Mouse (Mus musculus): ENCODE measurements at regions not wholly inside any gene's neighbourhood (a gene's known extent, or its start where the extent isn't known, plus 50 kb on each side); places are given as distances from the start of the nearest gene placed in this dataset.

DNA sequence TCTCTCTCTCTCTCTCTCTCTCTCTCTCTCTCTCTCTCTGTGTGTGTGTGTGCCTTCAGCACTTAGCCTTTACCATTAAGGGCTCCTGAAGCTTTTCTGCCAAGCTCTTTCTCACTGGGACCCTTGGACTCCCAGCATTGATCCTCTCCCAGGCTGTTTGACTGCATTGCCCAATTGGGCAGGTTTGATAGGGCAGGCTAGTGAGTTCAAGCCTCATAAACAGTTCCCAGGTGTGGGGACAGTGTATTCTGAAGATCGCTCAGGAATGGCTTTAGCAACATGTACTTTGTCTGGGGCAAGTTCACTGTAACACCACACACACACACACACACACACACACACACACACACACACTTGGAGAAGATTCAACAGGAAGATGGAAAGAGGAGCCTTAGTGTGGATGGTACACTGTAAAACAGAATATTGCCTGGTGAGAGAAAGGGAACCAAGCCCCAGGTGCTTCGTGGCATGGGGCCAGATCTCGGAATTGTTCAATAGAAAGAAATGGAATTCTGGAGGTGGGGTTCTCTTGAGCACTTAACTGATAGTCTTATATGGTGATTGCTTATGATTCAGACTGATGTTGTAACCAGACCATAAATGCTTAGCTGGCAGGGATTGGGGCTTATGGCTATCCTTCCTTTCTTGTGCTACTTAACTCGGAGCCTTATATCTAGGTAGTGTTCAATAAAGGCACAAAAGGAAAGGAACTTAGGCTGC lies 229.5 kb downstream of the 4933412E24Rik start:
- no peak for DNase-seq (ENCODE audit: low spot score)

DNA sequence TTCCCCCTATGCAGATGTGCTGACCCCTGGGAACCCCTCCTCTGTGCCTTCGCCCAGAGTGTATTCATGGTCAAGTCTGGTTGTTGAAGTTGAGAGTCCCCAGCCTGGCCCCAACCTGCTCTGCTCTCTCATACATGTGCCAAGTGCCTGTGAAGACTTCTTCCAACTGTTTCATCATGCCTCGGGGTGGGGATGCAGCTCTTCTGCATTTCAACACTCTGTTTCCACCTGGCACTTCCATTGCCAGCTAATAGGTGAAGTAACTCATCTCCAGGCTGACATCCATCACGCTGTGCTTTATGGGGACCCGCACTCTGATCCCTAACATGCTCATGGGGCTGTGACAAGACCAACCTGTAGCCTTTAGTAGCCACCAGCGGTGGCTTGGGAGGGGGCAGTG lies 230.4 kb downstream of the 4933412E24Rik start:
- DNase-seq (ENCODE audit: low spot score) = no peak

DNA sequence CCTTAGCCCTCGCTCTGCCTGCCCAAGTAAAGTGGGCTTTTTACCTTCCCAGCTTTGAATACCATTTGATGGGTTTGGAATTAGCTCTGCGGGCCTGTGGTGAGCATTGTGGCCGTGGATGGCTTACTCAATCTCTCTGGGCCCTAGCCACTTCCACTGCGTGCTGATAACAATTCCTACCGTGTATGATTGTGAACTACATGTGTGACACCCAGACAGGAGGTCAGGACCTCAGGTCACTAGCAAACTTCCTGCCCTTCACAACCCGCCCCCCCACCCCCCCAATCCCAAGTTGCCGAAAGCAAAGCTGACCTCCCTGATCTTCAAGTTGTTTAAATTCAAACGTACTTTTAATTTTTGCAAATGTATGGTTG lies 231.9 kb downstream of the 4933412E24Rik start:
- DNase-seq (ENCODE audit: low spot score) = no peak

DNA sequence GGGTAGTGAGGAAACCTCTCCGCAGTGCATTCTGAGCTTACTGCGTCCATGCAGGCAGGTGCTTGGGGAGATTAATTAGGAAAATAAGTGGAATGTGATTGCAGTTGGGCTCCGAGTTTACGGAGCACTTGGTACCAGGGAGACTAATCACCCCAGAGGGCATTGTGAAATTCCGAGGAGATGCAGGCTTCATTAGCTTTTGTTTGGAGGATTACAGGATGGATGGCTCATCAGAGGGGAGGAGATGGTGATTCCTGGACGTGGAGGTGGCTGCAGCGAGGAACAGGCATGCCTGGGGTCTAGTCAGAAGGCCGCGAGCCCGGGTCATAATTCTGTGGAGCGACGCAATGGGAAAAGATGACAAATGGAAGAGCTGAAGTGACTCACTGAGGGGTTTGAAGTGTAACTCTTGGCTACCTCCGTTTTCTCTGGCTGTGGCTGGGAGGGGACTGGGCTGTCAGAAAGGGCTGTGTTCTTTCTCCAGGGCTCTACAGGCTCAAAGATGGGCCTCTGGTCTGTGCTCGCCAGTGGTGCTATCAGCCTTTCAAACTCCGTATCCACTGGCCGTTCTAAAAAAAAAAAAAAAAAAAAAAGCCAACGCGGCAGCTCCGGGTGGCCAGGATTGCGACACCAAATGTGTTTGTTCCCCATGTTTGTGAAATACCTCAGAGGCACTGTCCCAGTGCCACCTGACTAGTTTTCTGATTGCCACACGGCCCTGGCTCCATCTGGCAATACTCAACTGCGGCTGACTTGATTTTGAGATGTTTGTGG lies 232.4 kb downstream of the 4933412E24Rik start:
- peak; percentile 35 for DNase-seq (ENCODE audit: low spot score)

DNA sequence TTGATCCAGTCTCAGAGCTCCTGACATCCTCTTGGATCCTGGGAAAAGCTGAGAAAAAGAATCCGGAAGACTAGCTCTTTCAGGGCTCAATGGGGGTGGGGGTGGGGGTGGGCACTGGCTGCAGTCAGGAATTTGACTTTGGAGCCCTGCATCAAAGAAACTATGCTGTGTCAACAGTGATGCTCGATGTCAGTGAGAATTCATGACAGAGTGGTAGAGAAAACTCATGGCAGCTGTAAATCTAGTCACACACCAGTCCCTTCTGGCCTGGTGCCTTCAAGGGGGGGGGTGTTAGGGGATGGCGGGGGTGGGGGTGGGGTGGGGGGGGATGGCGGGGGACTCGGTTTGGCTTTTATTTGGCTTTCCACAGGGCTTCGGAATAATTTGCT lies 233.0 kb downstream of the 4933412E24Rik start:
- DNase-seq (ENCODE audit: low spot score) = peak; percentile 12

DNA sequence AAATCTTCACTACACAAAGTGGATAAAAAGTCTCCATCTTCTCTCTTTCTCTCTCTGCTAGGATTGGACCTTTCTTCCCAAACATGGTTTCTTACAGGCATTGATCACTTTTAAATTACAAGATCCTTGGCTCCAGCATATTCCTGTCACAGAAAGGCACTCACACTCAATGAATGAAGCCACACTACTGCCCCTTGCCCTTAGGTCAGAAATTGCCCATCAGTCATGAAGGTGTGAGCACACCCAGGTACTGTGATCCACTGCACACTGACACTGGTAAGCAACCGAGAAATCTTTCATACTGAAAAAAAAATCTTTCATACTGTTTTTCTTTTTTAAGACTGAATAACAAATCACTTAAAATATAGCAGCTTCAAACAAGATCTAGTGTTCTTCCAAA lies 235.9 kb downstream of the 4933412E24Rik start:
- DNase-seq (ENCODE audit: low spot score) = no peak

DNA sequence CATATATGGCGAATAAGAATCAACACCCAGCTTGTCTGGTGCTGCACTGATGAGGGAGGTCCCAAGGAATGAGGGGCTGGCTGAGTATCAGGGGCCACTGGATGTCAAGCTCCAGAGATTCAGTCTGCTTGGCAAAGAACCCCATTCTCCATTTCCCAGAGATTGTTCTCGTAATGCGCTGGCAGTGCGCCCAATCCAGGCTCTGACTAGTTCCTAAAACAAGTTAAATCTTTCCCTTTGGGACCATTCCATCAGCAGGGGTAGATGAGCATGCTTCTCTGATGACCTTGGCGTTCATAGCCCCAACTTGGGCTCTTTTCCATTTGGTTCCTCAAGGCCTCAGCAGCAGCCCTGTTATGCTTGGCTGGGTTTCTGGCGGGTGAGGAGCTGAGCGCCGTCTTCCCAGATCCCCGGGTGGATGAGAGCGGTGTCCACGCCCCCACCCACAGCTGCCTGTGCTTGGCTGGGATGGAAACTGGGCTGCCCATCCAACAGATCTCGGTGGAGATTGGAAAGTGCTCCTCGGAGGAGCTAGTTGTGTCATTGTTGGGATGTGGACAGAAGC lies 239.0 kb downstream of the 4933412E24Rik start:
- no peak for DNase-seq (ENCODE audit: low spot score)

DNA sequence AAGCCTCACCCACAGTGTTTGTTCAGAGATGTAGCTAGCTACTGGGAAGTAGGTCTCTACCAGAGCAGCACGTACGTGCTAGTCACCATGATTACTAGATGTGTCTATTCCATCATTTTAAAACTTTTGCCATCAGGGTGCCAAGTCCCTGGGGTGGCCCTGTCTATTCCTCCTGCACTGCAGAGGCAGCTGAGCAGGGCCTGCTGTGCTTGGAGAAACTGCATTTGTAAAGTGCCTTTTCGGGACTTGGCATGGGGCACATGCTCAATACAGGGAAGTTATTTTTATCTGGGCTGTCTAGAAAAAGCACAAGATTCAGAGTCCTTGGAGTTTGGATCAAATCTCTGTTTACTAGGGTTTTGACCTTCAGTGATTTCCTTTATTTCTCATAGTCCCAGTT lies 240.6 kb downstream of the 4933412E24Rik start:
- DNase-seq (ENCODE audit: low spot score) = no peak

DNA sequence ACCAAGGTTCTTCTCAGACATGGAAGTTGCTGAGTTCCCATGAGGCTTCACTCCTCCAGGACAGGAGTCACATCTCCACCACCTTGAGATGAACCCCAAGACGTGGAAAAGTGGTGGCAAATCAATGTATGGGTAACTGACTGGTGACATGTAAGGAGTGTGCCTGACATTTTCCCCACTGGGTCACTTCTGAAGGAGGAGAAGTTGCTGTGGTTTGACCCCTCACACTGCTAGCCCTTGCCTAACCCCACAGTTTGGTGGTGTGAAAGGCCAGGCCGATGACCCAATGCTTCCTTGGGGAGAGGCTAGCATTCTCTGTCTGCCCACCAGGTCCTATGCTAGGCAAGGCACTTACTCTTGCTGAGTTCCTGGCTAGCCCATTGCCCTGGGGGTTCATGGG lies 242.4 kb downstream of the 4933412E24Rik start:
- DNase-seq (ENCODE audit: low spot score) = no peak

DNA sequence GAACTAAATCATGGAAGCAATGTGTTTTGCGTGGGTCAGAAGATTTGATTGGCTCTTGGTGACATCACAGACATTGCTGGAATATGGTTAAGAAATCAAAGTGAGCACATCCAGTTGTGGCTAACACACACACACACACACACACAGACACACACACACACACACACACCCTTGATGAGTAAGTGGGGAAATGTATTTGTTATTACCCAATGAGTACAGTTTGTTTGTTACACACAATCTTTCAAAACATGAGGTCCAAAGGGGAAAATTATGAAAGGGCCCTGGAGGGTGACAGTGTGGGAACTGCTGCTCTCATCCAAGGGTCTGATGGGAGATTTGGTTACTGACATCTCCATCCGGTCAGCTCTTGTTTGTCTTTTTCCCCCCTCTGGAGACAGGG lies 243.8 kb downstream of the 4933412E24Rik start:
- no peak for DNase-seq (ENCODE audit: low spot score)

DNA sequence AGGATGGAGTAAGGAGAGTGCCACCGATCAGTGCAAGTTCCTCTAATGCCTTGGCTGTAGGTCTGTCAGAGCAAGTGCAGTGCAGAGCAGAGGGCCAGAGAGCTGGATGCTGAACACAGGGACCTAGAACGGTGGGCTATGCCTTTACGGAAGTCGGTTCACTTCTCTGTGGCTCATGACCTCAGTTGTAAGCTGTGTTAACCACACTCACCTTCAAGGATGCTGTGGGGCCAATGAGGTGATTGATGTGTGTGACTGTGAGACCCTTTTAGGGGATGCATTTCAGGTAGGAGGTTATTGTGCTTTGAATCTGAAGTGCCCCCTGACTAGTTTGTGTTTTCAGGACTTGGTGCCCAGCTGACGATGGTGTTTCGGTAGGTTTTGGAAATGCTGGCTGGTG lies 254.4 kb downstream of the 4933412E24Rik start:
- DNase-seq (ENCODE audit: low spot score) = no peak

DNA sequence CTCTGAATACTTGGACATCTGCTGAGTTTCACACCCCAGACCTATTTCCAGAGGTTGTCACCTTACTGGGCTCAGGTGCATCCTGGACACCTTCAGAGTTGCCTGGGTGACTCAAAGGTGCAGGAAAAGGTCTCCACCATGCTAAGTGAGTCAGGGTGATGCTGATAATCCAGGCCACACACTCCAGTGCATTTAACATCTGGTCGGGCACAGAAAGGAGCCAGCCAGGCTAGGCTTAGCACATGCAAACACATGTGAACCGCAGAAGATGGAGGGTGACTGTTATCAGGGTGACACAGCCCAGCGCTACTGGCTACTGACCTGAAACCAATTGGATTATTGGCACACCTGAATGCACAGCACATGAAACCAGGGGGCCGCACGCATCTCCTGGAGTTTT lies 255.9 kb downstream of the 4933412E24Rik start:
- no peak for DNase-seq (ENCODE audit: low spot score)

DNA sequence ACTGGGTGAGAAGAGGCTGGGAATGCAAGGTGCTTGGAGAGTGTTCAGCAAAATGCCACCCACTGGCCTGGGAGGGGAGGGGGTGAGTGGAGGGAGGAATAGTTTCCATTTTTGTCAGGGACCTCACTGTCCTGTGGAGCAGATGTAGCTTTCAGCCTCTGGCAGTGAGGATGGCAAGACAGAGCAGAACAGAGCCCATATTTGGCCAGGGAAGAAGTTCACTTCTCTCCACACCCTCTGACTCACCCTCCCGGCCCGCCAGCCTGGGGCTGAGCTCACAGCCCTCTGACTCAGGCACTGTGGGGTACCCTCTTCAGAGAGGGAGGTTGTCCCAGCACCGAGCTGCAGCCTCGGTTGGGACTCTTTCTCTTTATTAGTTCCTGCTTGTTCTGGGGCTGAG lies 256.8 kb downstream of the 4933412E24Rik start:
- DNase-seq (ENCODE audit: low spot score) = no peak

DNA sequence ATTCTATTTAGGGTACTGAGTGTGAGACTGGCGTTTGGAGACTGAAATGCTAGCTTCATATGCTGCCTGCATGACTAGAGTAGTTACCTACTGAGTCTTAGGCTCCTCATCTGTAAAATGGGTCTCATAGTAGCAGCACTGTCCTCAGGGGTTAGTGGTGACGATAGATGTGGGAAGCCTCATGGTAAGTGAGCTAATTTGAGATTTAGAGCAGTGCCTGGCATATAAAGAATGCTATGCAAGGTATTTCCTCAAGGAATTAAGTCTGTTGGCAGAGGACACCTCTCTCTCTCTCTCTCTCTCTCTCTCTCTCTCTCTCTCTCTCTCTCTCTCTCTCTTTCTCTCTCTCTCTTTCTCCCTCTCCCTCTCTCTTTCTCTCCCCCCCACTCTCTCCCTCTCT lies 257.4 kb downstream of the 4933412E24Rik start:
- DNase-seq (ENCODE audit: low spot score) = no peak

DNA sequence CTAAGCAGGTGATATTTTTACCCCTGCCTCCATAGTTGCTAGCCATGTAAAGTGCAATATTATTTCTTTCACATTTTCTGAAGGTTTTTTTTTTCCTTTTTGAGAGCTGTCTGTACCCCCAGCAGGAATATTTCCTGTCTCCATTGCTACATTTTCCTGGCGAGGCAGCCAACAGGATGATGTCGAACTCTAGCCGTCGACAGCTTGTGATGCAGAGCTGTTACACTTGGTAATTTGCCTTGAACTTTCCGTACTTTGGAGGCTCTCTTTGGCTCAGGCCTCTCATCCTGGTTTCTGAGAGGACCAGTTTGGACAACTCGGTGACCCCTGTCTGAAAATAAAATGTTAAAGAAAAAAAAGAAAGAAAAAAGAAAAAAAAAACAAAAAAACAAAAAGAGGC lies 260.3 kb downstream of the 4933412E24Rik start:
- DNase-seq (ENCODE audit: low spot score) = no peak

DNA sequence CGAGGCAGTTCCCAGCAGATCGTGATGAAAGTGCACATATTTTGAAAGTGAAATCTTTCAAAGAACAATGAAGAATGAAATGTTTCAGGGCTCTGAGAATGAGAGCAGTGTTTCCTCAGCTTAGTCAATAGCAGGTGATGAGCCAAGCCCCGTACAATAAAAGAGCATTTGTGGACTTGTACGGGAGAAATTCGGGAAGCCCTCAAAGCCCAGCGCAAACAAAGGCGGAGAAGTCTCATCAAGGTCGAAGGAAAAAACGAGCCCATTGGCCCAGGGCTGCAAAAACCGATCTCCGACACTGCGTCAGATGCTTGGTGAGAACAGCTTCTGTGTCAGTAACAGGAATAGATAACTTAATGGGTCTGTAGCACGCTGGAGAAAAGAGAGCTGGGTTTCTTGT lies 261.5 kb downstream of the 4933412E24Rik start:
- DNase-seq (ENCODE audit: low spot score) = no peak

DNA sequence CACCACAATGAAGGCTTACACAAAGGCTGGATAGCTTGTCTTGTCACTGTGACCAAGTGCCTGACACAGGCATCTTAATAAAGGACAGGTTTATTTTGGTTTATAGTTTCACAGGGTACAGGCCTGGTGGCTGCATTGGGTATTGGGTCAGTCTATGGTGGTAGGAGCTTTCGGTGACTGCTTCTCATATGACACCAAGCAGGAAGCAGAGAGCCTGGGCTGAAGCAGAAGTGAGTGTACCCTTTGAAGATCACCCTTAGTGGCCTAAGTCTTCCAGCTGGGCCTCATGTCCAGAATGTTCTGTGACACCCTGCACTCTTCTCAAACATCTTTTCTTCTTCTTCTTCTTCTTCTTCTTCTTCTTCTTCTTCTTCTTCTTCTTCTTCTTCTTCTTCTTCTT lies 264.1 kb downstream of the 4933412E24Rik start:
- DNase-seq (ENCODE audit: low spot score) = no peak

DNA sequence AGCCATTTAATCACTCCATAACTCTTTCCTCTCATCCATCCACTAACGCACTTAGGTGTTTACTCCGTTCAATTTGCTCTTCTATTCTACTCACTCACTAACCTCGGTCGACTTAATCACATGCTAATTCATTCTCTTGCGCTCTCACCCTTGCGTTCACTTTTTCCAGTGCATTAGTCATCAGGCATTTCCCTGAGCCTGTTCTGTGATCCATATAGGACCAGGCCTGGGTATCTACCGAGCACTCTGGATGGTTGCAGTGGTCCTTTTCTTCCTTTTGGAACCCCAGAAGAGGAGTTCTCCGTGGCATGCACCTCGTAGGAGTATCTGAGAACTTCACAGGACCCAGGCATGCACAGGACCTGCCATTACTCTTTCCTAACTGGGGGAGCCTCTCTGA lies 270.1 kb downstream of the 4933412E24Rik start:
- DNase-seq (ENCODE audit: low spot score) = no peak

DNA sequence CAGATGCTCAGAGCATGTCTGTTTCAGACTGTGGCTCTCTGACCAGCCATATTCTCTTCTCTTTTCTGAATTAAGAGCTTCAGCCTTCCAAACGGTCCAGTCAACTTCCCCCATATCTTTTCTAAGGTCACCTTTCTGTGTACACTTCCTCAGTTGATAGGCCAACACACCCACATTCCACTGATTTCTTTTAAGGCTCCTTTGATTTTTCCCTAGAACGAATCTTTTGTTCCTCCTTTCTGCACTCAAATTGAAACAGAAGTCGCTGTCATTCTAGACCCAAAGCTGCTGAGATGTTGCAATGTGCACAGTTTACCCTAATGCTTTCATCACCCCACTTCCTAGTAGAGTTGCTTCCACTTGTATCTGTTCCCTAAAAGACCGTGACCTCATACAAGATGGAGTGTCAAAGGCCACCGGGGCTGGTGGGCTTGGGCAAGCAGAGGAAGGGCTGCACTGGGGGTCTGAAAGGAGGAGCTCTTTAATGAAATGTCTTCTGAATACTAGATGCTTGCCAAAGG lies 271.9 kb downstream of the 4933412E24Rik start:
- no peak for DNase-seq (ENCODE audit: low spot score)

DNA sequence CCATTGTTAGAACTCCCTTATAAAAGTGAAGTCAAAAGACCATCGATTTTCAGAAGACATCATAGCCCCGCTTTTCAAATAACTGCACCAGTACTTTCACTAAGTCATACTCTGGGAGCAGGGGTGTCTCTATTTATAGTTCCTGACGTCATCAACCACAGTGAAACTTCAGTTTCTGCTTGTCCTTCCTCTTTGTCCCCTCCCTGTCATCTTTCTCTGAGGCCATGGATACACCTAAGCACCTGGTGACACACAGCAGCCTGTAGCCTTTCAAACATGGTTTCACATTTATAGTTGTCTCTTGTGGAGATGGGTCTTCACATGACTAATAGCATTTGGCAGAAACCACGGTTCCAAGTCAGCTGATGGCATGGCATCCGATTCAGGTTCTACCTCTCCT lies 277.2 kb downstream of the 4933412E24Rik start:
- DNase-seq (ENCODE audit: low spot score) = no peak

DNA sequence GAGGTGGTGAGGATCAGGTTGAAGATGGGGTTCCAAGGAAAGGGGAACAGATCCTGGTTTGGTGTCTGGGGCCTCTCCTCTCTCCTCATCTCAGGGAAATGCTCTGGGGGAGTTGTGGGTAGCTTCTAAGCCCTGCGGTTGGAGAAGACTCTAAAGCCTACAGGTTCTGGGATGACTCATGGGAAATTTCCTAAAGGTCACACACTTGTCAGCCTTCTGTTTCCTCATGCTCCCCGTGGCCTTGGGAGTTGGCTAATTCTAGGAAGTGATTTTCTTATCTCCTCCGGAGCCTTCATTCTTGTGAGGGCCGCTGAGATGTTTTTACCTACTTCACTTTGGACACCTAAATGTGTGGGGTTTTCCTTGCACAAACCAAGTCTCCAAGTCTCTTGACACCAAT lies 279.2 kb downstream of the 4933412E24Rik start:
- no peak for DNase-seq (ENCODE audit: low spot score)

DNA sequence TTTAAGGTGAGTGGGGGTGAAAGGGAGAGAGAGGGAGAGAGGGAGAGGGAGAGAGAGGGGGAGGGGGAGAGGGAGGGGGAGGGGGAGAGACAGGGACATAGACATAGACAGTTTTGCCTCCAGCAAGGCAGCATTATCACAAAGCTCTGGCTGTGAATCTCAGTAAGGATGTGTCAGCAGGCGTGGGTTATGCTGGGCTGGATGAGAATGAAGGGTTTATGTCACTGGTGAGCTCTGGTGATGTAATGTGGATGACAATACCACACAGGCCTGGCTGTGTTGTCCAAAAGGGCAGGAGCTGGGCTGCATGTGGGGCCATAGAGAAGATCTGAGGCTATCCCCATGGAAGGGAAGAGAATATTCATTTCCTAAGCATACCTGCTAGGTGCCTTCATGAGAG lies 282.0 kb downstream of the 4933412E24Rik start:
- DNase-seq (ENCODE audit: low spot score) = no peak

DNA sequence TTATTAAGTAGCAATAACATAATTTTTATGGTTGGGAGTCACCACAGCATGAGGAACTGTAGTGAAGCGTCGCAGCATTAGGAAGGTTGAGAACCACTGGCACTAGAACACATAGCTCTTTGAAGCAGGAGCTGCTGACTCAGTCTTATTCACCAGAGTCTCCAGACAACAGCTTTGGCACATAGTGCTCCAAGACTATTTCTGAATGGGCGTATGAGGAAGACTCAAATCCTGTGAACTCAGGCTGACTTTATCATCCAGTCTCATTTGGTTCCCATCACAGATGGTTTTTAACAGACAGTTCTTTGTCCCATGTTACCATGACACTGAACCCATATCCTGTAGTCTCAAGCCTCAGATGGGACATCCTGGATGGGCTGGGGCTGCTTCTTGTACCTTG lies 282.5 kb downstream of the 4933412E24Rik start:
- no peak for DNase-seq (ENCODE audit: low spot score)
